Comparison of ENCODE assay signal across 8 mouse cellular contexts in genomic region chr19:23893093-23893889, GRCm38 (mm10).
DNase-seq lines count a peak whose midpoint lies in the region; ATAC-seq and TF ChIP-seq lines count a peak whose summit lies in the region.

No protein-coding gene starts in this region.

- no peak overlapping the region for H3K27ac ChIP-seq in lung, embryonic 14.5 days (ENCODE audit: low read depth)

- H3K4me3 ChIP-seq in lung, embryonic 14.5 days (ENCODE audit: low read depth, low read length), result peak overlapping the region; percentile 42

- peak; percentile 9 for DNase-seq in thymus, postnatal 25 days
- DNase-seq in thymus, adult 18-20 months, result no peak
- DNase-seq in frontal cortex, adult 2 months (ENCODE audit: extremely low spot score in 1 of 2, low spot score in 1 of 2), result peak; percentile 42 to 60
- peak; percentile 72 for DNase-seq in heart, postnatal 4 days
- peak; percentile 62 to 76 for DNase-seq in layer of hippocampus, postnatal 10 days (ENCODE audit: low spot score in 2 of 2)
- DNase-seq in lung, embryonic 14.5 days, result peak; percentile 70
- peak; percentile 80 for DNase-seq in retina, embryonic 14.5 days (ENCODE audit: low spot score)

- H3K4me2 ChIP-seq in lung, embryonic 14.5 days, result peak overlapping the region; percentile 66

- H3K27me3 ChIP-seq in lung, embryonic 14.5 days (ENCODE audit: insufficient read depth, low read length), result peaks cover 36% of the 10 kb centered on the region

- H3K36me3 ChIP-seq in lung, embryonic 14.5 days (ENCODE audit: insufficient read depth), result no peaks in the 10 kb centered on the region

- 18% methylated on average over 109 of the region's 110 CpGs for WGBS in lung, embryonic 14.5 days

- peak overlapping the region; percentile 32 for H3K9ac ChIP-seq in lung, embryonic 14.5 days

- no peaks in the 10 kb centered on the region for H3K4me1 ChIP-seq in lung, embryonic 14.5 days (ENCODE audit: insufficient read depth)

- no peaks in the 10 kb centered on the region for H3K9me3 ChIP-seq in lung, embryonic 14.5 days (ENCODE audit: low read depth, low read length)

- peak; percentile 76 for ATAC-seq in lung, embryonic 14.5 days (ENCODE audit: insufficient read depth)
- no peak; the same call in 1 of the 2 replicates for ATAC-seq in megakaryocyte-erythroid progenitor cell, adult 5-6 weeks (replicated peaks; ENCODE audit: low FRiP score, low TSS enrichment, poor library complexity, severe bottlenecking)

- no peak for TF ChIP-seq CTCF in lung, embryonic 14.5 days (IDR thresholded peaks at IDR 0.05; ENCODE audit: low read depth)

Comparison
In these comparisons a context has a peak if more than half of its experiments do, and no peak if none do; other contexts are left out.
1. DNase-seq: peak in thymus, postnatal 25 days (single experiment), frontal cortex, adult 2 months (2 of 2), heart, postnatal 4 days (single experiment), layer of hippocampus, postnatal 10 days (2 of 2), lung, embryonic 14.5 days (single experiment) and retina, embryonic 14.5 days (single experiment); none in thymus, adult 18-20 months (0 of 2).